Mouse (Mus musculus) heart, embryonic 16.5 days (tissue): Measurements from ENCODE around the gene Gm20388. TPM values are rescaled to one million over a fixed set of nuclear protein-coding genes. Genes with fewer than 3 reads are reported as not detected.

ENCODE experiments used
- ATAC-seq: fragments of 200-750 bp; cut with Nextera tagmentation; replicated peaks from 2 replicates; pipeline ENCODE4 v1.8.0; 2017; ENCODE audit warnings: moderate number of reproducible peaks; ENCODE audit not compliant: insufficient read depth, low FRiP score; ENCODE audit errors: extremely low read depth
- H3K27ac ChIP-seq: fragments of 300-500 bp; sonication (generic); 2 replicates; pipeline ENCODE4 v1.5.1; 2014; ENCODE audit warnings: mild to moderate bottlenecking, low read length, control low read depth, moderate library complexity
- H3K27me3 ChIP-seq: fragments of 300-500 bp; sonication (generic); 2 replicates; pipeline ENCODE4 v1.6.1; 2014; ENCODE audit warnings: low read length, mixed read lengths; ENCODE audit not compliant: control insufficient read depth, insufficient read depth
- H3K36me3 ChIP-seq: fragments of 300-500 bp; sonication (generic); 2 replicates; pipeline ENCODE4 v1.6.1; 2014; ENCODE audit not compliant: control insufficient read depth, insufficient read depth
- H3K4me1 ChIP-seq: fragments of 300-500 bp; sonication (generic); 2 replicates; pipeline ENCODE4 v1.6.1; 2014; ENCODE audit warnings: low read length, mixed read lengths; ENCODE audit not compliant: control insufficient read depth, insufficient read depth
- H3K4me2 ChIP-seq: fragments of 300-500 bp; sonication (generic); 2 replicates; pipeline ENCODE4 v1.6.1; 2014; ENCODE audit warnings: low read depth, mild to moderate bottlenecking, control low read depth, low read length
- H3K4me3 ChIP-seq: fragments of 300-500 bp; sonication (generic); 2 replicates; pipeline ENCODE4 v1.5.1; 2014; ENCODE audit warnings: mild to moderate bottlenecking, control low read depth, low read length
- H3K9ac ChIP-seq: fragments of 300-500 bp; sonication (generic); 2 replicates; pipeline ENCODE4 v1.6.1; 2014; ENCODE audit warnings: low read length, control low read depth
- H3K9me3 ChIP-seq: fragments of 300-500 bp; sonication (generic); replicated peaks from 2 replicates; pipeline ENCODE4 v1.6.1; 2016; ENCODE audit warnings: low read length; ENCODE audit not compliant: control insufficient read depth
- WGBS: fragments of 180-500 bp; shearing (Covaris S2); extraction: QIAGEN DNeasy Blood & Tissue Kit; methylation state at CpG from one replicate; pipeline ENCODE4 v1.1.7; 2014; 5-methylcytosine and 5-hydroxymethylcytosine counted together
- polyA plus RNA-seq: library from polyadenylated mRNA; unstranded; fragments of >200 nt; fragmentation: Nextera tagmentation; extraction: Ambion mirVana; gene quantifications from 2 replicates; pipeline ENCODE4 v1.2.1, GENCODE M21; 2015

Gene Gm20388
- polyA plus RNA-seq, 1 experiment from 2014 or later = 4.5 TPM

DNA sequence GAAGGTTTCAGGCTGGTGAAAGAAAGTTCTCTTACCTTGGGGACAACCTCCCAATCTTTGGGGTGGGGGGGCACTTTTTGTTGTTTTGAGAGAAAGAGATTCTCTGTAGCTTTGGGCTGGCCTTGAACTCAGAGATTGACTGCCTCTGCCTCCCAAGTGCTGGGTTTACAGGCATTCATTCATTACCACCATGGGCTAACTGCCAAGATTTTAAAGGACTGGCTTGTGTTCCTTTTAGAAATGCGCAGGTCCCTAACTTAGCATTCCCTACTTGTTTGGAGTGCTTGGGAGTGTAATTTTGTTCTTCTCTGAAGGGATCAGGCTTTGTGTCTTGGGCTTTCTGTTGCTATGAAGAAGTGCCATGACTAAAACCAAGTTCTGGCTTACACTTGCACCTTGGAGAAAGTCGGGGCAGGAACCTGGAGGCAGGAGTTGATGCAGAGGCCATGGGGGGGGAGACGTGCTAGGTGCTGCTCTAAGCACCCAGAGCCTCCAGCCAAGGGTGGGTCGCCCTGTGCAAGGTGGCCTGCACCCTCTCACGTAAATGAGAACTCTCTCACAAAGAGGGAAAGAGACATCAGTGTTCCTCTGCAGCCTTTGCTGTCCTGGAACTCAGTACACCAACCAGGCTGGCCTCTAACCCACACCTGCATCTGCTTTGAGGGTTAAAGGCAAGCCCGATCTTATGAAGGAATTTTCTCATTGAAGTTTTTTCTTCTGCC lies 3193.6 kb downstream of the Gm20388 start:
- no peak for ATAC-seq
- peaks cover 21% of the 10 kb centered on the region for H3K36me3 ChIP-seq
- WGBS = 78% methylated on average over 6 of the region's 6 CpGs
- peak overlapping the region; percentile 82; the same call in 1 of the 2 replicates for H3K4me2 ChIP-seq
- H3K27ac ChIP-seq = no peak overlapping the region
- H3K4me3 ChIP-seq = peak overlapping the region; percentile 86
- H3K9ac ChIP-seq = peak overlapping the region; percentile 97; the same call in 1 of the 2 replicates
- H3K4me1 ChIP-seq = peaks cover 10% of the 10 kb centered on the region
- H3K9me3 ChIP-seq = no peaks in the 10 kb centered on the region
- no peaks in the 10 kb centered on the region for H3K27me3 ChIP-seq

DNA sequence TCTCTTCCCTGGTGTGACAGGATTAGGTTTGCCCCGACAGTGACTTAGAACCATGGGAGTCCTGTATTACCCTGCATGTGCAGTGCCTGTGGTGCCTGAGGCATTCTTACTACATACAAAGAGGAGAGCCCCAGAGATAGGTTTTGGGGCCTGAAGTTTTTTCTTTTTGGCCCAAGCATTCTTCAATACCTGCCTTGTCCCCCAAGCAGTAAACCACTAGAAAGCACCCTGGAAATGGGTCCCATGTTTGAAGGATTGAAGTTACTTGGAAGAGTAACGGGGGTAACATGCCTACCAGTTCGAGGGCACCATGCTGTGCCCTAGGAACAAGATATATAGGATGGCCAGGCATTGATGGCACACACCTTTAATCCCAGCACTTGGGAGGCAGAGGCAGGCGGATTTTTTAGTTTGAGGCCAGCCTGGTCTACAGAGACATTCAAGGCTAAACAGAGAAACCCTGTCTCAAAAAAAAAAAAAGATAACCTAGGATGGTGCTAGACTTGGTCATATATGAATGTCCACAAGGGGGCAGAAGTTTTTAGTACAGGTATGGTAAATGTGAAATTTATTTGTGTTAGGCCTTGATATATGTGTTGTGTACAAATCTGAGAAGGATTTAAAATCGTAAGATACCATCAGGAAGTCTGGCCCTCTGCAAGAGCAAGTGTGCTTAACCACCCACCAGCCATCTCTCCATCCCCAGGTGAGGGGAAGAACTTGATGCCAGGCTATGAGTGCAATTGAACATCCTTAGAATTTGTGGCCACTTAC lies 3195.1 kb downstream of the Gm20388 start:
- ATAC-seq = no peak

DNA sequence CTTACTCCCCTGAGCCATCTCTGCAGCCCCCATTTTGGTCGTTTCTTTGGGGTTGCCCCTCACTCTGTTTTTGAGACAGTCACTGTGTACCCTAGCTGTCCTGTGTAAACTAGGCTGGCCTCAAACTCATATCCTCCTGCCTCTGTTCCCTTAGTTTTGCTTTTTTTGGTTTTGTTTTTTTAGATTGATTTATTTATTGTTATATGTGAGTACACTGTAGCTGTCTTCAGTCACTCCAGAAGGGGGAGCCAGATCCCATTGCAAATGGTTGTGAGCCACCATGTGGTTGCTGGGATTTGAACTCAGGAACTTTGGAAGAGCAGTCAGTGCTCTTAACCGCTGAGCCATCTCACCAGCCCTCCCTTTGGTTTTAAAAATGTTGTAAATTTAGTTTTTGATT lies 3195.9 kb downstream of the Gm20388 start:
- 57% methylated on average over 2 of the region's 2 CpGs for WGBS
- Histone ChIP-seq H3K27ac (no peak overlapping the region), H3K27me3 (no peaks in the 10 kb centered on the region), H3K36me3 (peaks cover 21% of the 10 kb centered on the region), H3K9me3 (no peaks in the 10 kb centered on the region), H3K9ac (no peak overlapping the region), H3K4me3 (no peak overlapping the region), H3K4me1 (peaks cover 10% of the 10 kb centered on the region), H3K4me2 (no peak overlapping the region)
- ATAC-seq = no peak

More for the DNA sequence above, 3195.1 kb downstream of the Gm20388 start:
- Histone ChIP-seq H3K4me2 (no peak overlapping the region), H3K36me3 (peaks cover 21% of the 10 kb centered on the region), H3K4me1 (peaks cover 10% of the 10 kb centered on the region), H3K4me3 (no peak overlapping the region), H3K9ac (no peak overlapping the region), H3K27me3 (no peaks in the 10 kb centered on the region), H3K27ac (no peak overlapping the region), H3K9me3 (no peaks in the 10 kb centered on the region)
- WGBS = 69% methylated on average over 5 of the region's 5 CpGs

DNA sequence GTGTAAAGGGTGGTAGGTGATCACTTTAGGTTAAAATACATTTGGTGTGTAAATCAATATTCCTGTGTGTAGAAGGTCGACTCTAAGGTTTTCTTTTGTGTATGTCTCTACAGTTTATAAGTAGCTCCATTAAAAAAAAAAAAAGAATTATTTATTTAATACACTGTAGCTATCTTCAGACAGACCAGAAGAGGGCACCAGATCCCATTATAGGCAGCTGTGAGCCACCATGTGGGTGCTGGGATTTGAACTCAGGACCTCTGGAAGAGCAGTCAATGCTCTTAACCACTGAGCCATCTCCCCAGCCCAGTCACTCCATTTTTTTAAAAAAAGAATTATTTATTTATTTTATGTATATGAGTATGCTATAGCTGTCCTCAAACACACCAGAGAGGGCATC lies 3197.4 kb downstream of the Gm20388 start:
- ATAC-seq = no peak
- Histone ChIP-seq H3K4me3 (no peak overlapping the region), H3K9me3 (no peaks in the 10 kb centered on the region), H3K4me1 (peaks cover 10% of the 10 kb centered on the region), H3K27me3 (no peaks in the 10 kb centered on the region), H3K36me3 (peaks cover 21% of the 10 kb centered on the region), H3K9ac (no peak overlapping the region), H3K4me2 (no peak overlapping the region), H3K27ac (no peak overlapping the region)
- 74% methylated on average over 1 of the region's 1 CpGs for whole genome bisulfite sequencing

DNA sequence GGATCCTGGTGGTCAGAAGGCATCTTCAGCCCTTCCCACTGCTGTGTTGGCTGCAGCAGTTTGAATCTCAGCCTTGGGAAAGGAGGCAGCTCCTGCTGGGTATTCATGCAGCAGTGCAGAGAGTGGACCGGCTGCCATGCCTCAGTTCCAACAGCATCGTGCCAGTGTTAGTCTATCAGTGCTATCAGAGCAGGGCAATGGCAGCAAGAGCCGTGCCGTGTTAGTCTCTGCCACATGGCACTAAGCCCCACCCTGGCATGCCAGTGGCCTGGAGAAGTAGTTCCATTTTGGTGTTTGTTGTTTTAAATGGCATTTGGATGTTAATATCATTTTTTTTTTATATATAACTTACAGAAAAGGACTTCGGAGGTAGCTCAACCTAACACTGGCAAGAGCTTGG lies 3198.3 kb downstream of the Gm20388 start:
- WGBS = 72% methylated on average over 5 of the region's 5 CpGs
- no peak overlapping the region for H3K27ac ChIP-seq
- H3K4me1 ChIP-seq = peaks cover 2% of the 10 kb centered on the region; the same call in 1 of the 2 replicates
- peaks cover 16% of the 10 kb centered on the region for H3K36me3 ChIP-seq
- ATAC-seq = no peak
- H3K27me3 ChIP-seq = no peaks in the 10 kb centered on the region
- H3K9ac ChIP-seq = no peak overlapping the region
- H3K9me3 ChIP-seq = no peaks in the 10 kb centered on the region
- H3K4me3 ChIP-seq = no peak overlapping the region
- no peak overlapping the region for H3K4me2 ChIP-seq

DNA sequence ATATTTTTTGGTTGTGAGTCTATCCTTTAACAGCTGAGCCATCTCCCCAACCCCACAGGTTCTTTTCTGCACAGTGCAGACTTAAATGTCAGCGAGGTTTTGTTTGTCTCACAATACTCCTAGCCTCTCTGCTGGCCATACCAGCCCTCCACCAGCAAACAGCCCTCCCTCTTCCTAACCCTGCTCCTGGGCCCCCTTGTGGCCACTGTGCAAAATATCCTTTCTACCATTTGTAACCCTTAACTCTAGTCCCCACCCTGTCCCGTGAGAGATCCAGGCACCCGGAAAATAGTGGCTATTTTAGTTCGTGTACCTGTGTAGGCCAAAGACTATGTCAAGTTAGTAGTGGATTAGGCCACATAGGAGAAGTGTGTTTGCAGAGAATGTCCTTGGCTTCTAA lies 3200.0 kb downstream of the Gm20388 start:
- peaks cover 1% of the 10 kb centered on the region for H3K27me3 ChIP-seq
- no peak overlapping the region for H3K4me3 ChIP-seq
- WGBS = 12% methylated on average over 4 of the region's 4 CpGs
- no peak overlapping the region for H3K27ac ChIP-seq
- peaks cover 3% of the 10 kb centered on the region; the same call in 1 of the 2 replicates for H3K4me1 ChIP-seq
- H3K4me2 ChIP-seq = no peak overlapping the region
- ATAC-seq = peak; percentile 42; the same call in 1 of the 2 replicates
- H3K36me3 ChIP-seq = no peaks in the 10 kb centered on the region
- H3K9me3 ChIP-seq = no peaks in the 10 kb centered on the region
- H3K9ac ChIP-seq = no peak overlapping the region

DNA sequence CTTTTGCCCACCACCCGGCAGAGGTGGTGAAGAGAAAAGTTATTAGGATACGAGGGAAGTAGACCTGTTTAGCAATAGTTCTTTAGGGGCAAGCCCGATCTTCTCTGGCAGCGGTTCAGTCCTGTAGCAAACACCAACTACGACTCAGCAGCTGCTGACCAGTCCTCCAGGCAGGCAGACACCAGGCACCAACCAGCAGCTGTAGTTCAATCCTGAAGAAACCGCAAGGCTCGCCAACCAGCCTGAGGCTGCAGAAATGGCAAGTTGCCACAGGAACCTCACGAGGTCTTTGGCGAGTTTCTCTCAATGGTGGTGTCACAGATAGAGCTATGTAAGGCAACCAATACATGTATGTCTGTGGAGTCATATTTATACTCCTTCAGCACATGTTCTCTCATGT lies 3202.3 kb downstream of the Gm20388 start:
- Histone ChIP-seq H3K36me3 (no peaks in the 10 kb centered on the region), H3K27ac (no peak overlapping the region), H3K4me3 (no peak overlapping the region), H3K4me1 (peaks cover 16% of the 10 kb centered on the region), H3K9me3 (no peaks in the 10 kb centered on the region), H3K27me3 (peaks cover 23% of the 10 kb centered on the region), H3K9ac (no peak overlapping the region), H3K4me2 (no peak overlapping the region)
- no peak for ATAC-seq
- 66% methylated on average over 9 of the region's 9 CpGs for WGBS

DNA sequence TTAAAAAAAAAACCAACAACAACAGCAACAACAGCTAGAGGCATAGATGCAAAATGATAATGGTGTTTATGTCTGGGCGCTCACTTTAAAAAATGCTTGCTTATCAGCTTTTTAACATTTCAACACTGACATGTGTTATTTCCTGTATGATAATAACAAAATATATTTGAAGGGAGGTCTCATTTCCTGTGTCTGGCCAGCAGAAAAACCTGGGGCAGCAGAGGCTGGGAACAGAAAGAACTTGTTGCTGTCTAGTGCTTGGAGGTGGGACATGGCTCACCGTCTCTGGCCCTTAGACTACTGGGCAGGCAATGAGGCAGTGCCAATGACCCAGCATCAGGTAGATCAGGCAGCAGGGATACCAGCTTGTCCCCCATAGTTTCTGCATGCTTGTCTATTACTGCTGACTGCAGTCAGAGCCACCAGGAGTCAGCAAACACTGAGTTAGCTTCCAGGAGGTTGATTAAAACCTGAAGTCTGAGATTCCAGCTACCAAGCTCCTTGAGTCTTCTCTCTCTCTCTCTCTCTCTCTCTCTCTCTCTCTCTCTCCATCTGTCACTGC lies 3203.3 kb downstream of the Gm20388 start:
- Histone ChIP-seq H3K4me1 (peaks cover 17% of the 10 kb centered on the region), H3K4me2 (no peak overlapping the region), H3K27me3 (peaks cover 34% of the 10 kb centered on the region), H3K27ac (no peak overlapping the region), H3K36me3 (no peaks in the 10 kb centered on the region), H3K4me3 (no peak overlapping the region), H3K9me3 (no peaks in the 10 kb centered on the region), H3K9ac (no peak overlapping the region)
- 33% methylated on average over 2 of the region's 2 CpGs for WGBS
- ATAC-seq = no peak

DNA sequence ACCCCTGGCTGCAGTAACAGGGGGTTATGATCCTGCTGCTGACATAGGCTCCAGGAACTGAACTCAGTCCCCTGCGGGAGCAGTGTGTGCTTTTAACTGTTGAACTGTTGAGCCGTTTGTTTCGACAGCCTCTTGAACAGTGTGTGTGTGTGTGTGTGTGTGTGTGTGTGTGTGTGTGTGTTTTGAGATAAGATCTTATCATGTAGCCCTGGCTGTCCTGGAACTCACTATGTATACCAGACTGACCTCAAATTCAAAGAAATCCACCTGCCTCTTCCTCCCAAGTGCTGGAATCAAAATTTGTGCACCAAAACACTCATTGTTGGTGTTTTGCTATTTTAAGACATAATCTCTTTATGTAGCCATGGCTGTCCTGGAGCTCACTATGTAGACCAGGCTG lies 3204.0 kb downstream of the Gm20388 start:
- Histone ChIP-seq H3K4me3 (no peak overlapping the region), H3K27ac (no peak overlapping the region), H3K36me3 (no peaks in the 10 kb centered on the region), H3K9me3 (no peaks in the 10 kb centered on the region), H3K4me1 (peaks cover 17% of the 10 kb centered on the region), H3K9ac (no peak overlapping the region), H3K27me3 (peaks cover 40% of the 10 kb centered on the region), H3K4me2 (no peak overlapping the region)
- no peak for ATAC-seq
- 43% methylated on average over 3 of the region's 3 CpGs for WGBS
